Mouse (Mus musculus) midbrain, embryonic 12.5 days (tissue): ENCODE data around the gene Kif1bp. TPM values are rescaled to one million over a fixed set of nuclear protein-coding genes. Genes with fewer than 3 reads are reported as not detected.
"Not testable (repeated sequence)": the region's sequence is repeated elsewhere in the genome, so short reads cannot be mapped to it uniquely, and the experiment has no call there.

ENCODE experiments used
- ATAC-seq: fragments of 200-750 bp; cut with Nextera tagmentation; 2 replicates; pipeline ENCODE4 v1.8.0; 2017; ENCODE audit warnings: low read depth, moderate TSS enrichment, moderate library complexity; ENCODE audit not compliant: low FRiP score
- H3K27ac ChIP-seq: fragments of 300-500 bp; sonication (generic); replicated peaks from 2 replicates; pipeline ENCODE4 v1.5.1; 2016; ENCODE audit warnings: mild to moderate bottlenecking
- H3K27me3 ChIP-seq: fragments of 300-500 bp; sonication (generic); 2 replicates; pipeline ENCODE4 v1.6.1; 2016; ENCODE audit warnings: mild to moderate bottlenecking
- H3K36me3 ChIP-seq: fragments of 300-500 bp; sonication (generic); 2 replicates; pipeline ENCODE4 v1.6.1; 2016
- H3K4me1 ChIP-seq: fragments of 300-500 bp; sonication (generic); 2 replicates; pipeline ENCODE4 v1.6.1; 2016
- H3K4me2 ChIP-seq: fragments of 300-500 bp; sonication (generic); replicated peaks from 2 replicates; pipeline ENCODE4 v1.6.1; 2016; ENCODE audit warnings: mild to moderate bottlenecking, moderate library complexity
- H3K4me3 ChIP-seq: fragments of 300-500 bp; sonication (generic); 2 replicates; pipeline ENCODE4 v1.5.1; 2016; ENCODE audit warnings: mild to moderate bottlenecking
- H3K9ac ChIP-seq: fragments of 300-500 bp; sonication (generic); replicated peaks from 2 replicates; pipeline ENCODE4 v1.6.1; 2016; ENCODE audit warnings: mild to moderate bottlenecking, moderate library complexity
- H3K9me3 ChIP-seq: fragments of 300-500 bp; sonication (generic); 2 replicates; pipeline ENCODE4 v1.6.1; 2016; ENCODE audit warnings: mild to moderate bottlenecking
- WGBS: fragments of 180-500 bp; shearing (Covaris S2); methylation state at CpG from one replicate; pipeline ENCODE4 v1.1.7; 2016; 5-methylcytosine and 5-hydroxymethylcytosine counted together
- polyA plus RNA-seq: library from polyadenylated mRNA; unstranded; fragments of >200 nt; fragmentation: Nextera tagmentation; extraction: Ambion mirVana; gene quantifications from 2 replicates; pipeline ENCODE4 v1.2.1, GENCODE M21; 2016

Kif1bp gene
- 66.3 and 73.1 TPM in 2 replicates for polyA plus RNA-seq

GRCm38 (mm10) chr10:62578338-62579100, at the start of gene Kif1bp:
Kif1bp (minus strand) TSS chr10:62578457.
- Histone ChIP-seq H3K4me2 (peak within 1 kb of the TSS; percentile 94), H3K36me3 (peaks cover 60% of the 10 kb centered on the region), H3K9ac (peak within 1 kb of the TSS; percentile 93), H3K9me3 (no peaks in the 10 kb centered on the region), H3K27ac (peak within 1 kb of the TSS; percentile 84), H3K4me3 (peak within 1 kb of the TSS; percentile 96), H3K4me1 (peaks cover 15% of the 10 kb centered on the region), H3K27me3 (no peaks in the 10 kb centered on the region)
- WGBS = 6% methylated on average over 33 of the region's 33 CpGs
- peak; percentile 100 for ATAC-seq

- peaks cover 16% of the 10 kb centered on the region for H3K4me1 ChIP-seq
- WGBS = 94% methylated on average over 3 of the region's 3 CpGs
- H3K4me2 ChIP-seq = no peak overlapping the region
- H3K36me3 ChIP-seq = no peaks in the 10 kb centered on the region
- no peaks in the 10 kb centered on the region for H3K27me3 ChIP-seq
- H3K9me3 ChIP-seq = no peaks in the 10 kb centered on the region
- no peak overlapping the region for H3K27ac ChIP-seq
- no peak overlapping the region for H3K4me3 ChIP-seq
- no peak for ATAC-seq
- no peak overlapping the region for H3K9ac ChIP-seq
Observed at GRCm38 (mm10) chr10:62604161-62604560, 25.9 kb upstream of the Kif1bp start.

DNA sequence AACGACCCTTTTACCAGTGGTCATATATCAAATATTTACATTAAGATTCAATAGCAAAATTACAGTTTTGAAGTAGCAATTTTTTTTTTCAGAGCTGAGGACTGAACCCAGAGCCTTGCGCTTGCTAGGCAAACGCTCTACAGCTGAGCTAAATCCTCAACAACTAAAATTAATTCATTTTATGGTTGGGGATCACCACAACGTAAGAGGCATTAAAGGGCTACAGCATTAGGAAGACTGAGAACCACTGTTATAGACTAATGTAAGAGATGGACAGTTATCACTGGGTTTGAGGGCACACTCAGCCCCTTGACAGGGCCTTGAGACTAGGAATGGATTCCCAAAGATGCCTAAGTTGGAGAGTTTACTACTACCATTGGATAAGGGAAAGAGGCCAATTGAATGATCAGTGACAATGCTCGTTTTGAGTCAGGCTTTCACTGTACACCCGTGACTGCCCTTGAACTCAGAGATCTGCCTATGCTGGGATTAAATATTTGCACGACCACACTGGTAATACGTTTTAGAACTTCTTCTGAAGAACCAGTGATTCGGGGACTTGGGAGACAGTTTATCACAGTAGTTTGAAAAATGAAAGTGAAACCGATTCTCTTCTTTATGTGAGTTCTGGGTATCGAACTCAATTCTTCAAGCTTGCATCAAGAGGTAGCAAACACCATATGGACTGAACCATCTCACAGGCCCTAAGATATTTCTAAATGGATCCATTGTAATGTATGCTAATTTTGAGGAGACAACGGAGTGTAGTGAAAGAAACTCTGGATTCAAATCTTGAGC, 25.2 kb upstream of the Kif1bp start:
- no peaks in the 10 kb centered on the region for H3K27me3 ChIP-seq
- no peak overlapping the region for H3K4me3 ChIP-seq
- no peak overlapping the region for H3K27ac ChIP-seq
- no peak for ATAC-seq
- H3K4me2 ChIP-seq = 0 out of 2 replicates have a peak overlapping the region, but pooled peaks have one; percentile 94
- no peak overlapping the region for H3K9ac ChIP-seq
- WGBS = 91% methylated on average over 12 of the region's 12 CpGs
- H3K36me3 ChIP-seq = peaks cover 3% of the 10 kb centered on the region
- H3K4me1 ChIP-seq = peaks cover 16% of the 10 kb centered on the region
- no peaks in the 10 kb centered on the region for H3K9me3 ChIP-seq

DNA sequence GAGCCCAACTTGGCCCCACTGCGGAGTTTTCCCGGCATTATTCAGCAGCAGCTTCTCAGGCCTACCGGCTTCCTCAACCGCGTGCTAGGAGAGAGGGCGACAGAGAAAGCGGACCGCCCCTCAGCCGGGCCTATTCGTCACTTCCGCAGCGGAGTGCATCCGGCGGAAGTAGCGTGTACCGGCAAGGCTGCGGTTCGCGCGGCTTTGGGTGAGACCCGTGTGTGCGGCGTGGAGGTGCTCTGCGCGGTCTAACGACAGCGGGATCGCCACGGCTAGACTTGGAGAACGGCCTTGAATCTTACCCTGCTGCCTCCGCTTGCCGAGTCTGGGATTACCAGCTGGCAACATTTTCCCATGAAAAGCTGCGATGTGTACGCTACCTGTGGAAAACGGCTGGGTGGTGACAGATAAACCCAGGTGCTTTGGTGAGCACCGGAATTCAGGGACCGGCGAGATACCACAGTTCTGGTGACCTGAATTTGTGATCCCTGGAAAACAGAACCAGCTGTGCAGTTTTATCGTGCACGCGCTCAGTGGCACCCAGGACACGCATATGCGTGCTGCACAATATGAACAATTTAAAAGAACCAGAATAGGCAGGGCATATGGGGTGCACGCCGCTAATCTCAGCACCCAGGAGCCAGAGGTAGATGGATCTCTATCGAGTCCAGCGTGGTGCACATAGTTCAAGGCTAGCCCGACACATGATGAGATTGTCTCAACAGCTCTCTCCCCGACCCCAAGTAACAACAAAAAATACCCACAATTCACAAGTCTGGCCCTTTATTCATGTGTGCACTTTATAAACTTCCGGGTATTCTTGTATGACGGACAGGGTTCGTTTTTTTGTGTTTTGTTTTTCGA, 24.2 kb upstream of the Kif1bp start, which contains the start of gene Ddx21:
Gene Ddx21 (minus strand): TSS at position 105 of the 864 bp plus-strand sequence.
- H3K4me1 ChIP-seq = peaks cover 16% of the 10 kb centered on the region
- peaks cover 13% of the 10 kb centered on the region for H3K36me3 ChIP-seq
- peak; percentile 98 for ATAC-seq
- peak within 1 kb of the TSS; percentile 80 for H3K9ac ChIP-seq
- peak within 1 kb of the TSS; percentile 67 for H3K27ac ChIP-seq
- no peaks in the 10 kb centered on the region for H3K27me3 ChIP-seq
- H3K4me3 ChIP-seq = peak within 1 kb of the TSS; percentile 86
- H3K9me3 ChIP-seq = no peaks in the 10 kb centered on the region
- 6% methylated on average over 53 of the region's 53 CpGs for WGBS
- peak within 1 kb of the TSS; percentile 94 for H3K4me2 ChIP-seq

- Histone ChIP-seq H3K27me3 (no peaks in the 10 kb centered on the region), H3K27ac (peak overlapping the region; percentile 67), H3K36me3 (peaks cover 19% of the 10 kb centered on the region), H3K4me1 (peaks cover 16% of the 10 kb centered on the region), H3K9ac (peak overlapping the region; percentile 80), H3K4me2 (peak overlapping the region; percentile 94), H3K4me3 (peak overlapping the region; percentile 86), H3K9me3 (no peaks in the 10 kb centered on the region)
- under 1% methylated on average over 23 of the region's 23 CpGs for WGBS
- peak; percentile 83 for ATAC-seq
Observed at GRCm38 (mm10) chr10:62601833-62602176, 23.5 kb upstream of the Kif1bp start.

GRCm38 (mm10) chr10:62601053-62601791, 23.0 kb upstream of the Kif1bp start:
- H3K9me3 ChIP-seq = no peaks in the 10 kb centered on the region
- 14% methylated on average over 20 of the region's 20 CpGs for WGBS
- peaks cover 22% of the 10 kb centered on the region for H3K36me3 ChIP-seq
- peak overlapping the region; percentile 94 for H3K4me2 ChIP-seq
- no peak overlapping the region for H3K27ac ChIP-seq
- H3K4me1 ChIP-seq = peaks cover 16% of the 10 kb centered on the region
- ATAC-seq = peak; percentile 3; the same call in 1 of the 2 replicates
- H3K9ac ChIP-seq = peak overlapping the region; percentile 80
- peak overlapping the region; percentile 86 for H3K4me3 ChIP-seq
- H3K27me3 ChIP-seq = no peaks in the 10 kb centered on the region

GRCm38 (mm10) chr10:62600056-62600455, 21.8 kb upstream of the Kif1bp start:
- H3K27me3 ChIP-seq = no peaks in the 10 kb centered on the region
- no peak overlapping the region for H3K27ac ChIP-seq
- H3K36me3 ChIP-seq = peaks cover 28% of the 10 kb centered on the region
- ATAC-seq = no peak
- no peak overlapping the region for H3K4me3 ChIP-seq
- no peaks in the 10 kb centered on the region for H3K9me3 ChIP-seq
- WGBS = 88% methylated on average over 6 of the region's 6 CpGs
- H3K9ac ChIP-seq = no peak overlapping the region
- H3K4me1 ChIP-seq = peaks cover 16% of the 10 kb centered on the region
- no peak overlapping the region for H3K4me2 ChIP-seq

- peaks cover 35% of the 10 kb centered on the region for H3K36me3 ChIP-seq
- WGBS = 94% methylated on average over 3 of the region's 3 CpGs
- not testable (repeated sequence) for ATAC-seq, H3K27me3 ChIP-seq, H3K27ac ChIP-seq, H3K4me2 ChIP-seq, H3K9ac ChIP-seq, H3K4me3 ChIP-seq, H3K9me3 ChIP-seq
- peaks cover 16% of the 10 kb centered on the region for H3K4me1 ChIP-seq
Observed at GRCm38 (mm10) chr10:62599311-62599710, 21.1 kb upstream of the Kif1bp start.

DNA sequence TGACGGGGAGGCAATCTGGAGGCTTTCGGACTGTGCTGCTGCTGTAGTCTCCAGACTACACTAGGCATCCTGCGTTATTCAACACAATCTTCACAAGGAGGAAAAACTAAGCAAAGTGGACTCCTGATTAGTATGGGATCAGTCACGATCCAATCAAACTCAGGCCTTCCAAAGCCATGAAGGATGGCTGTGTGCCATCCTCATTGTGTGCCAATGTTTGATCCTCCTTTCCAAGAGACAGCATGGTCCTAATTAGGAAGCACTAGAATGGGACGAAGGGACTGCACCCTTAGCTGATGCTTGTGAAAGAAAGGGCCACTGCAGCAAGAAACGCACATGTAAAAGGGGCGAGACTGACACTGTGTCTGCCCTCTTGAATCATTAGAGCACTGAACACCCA, 14.2 kb upstream of the Kif1bp start:
- Histone ChIP-seq H3K27me3 (no peaks in the 10 kb centered on the region), H3K4me2 (no peak overlapping the region), H3K4me3 (no peak overlapping the region), H3K9me3 (no peaks in the 10 kb centered on the region), H3K9ac (no peak overlapping the region), H3K27ac (no peak overlapping the region), H3K36me3 (peaks cover 87% of the 10 kb centered on the region), H3K4me1 (no peaks in the 10 kb centered on the region)
- ATAC-seq = no peak
- 85% methylated on average over 7 of the region's 7 CpGs for WGBS

GRCm38 (mm10) chr10:62590200-62590599, 11.9 kb upstream of the Kif1bp start:
- peaks cover 94% of the 10 kb centered on the region for H3K36me3 ChIP-seq
- WGBS = 41% methylated on average over 6 of the region's 6 CpGs
- ATAC-seq = peak; percentile 79

GRCm38 (mm10) chr10:62588616-62589015, 10.4 kb upstream of the Kif1bp start:
- Histone ChIP-seq H3K9ac (no peak overlapping the region), H3K9me3 (no peaks in the 10 kb centered on the region), H3K27ac (no peak overlapping the region), H3K27me3 (no peaks in the 10 kb centered on the region), H3K36me3 (peaks cover 94% of the 10 kb centered on the region), H3K4me1 (no peaks in the 10 kb centered on the region), H3K4me2 (no peak overlapping the region), H3K4me3 (no peak overlapping the region)
- WGBS = 85% methylated on average over 4 of the region's 4 CpGs
- no peak for ATAC-seq

More at GRCm38 (mm10) chr10:62590200-62590599, 11.9 kb upstream of the Kif1bp start:
- Histone ChIP-seq H3K27ac (no peak overlapping the region), H3K27me3 (no peaks in the 10 kb centered on the region), H3K4me2 (no peak overlapping the region), H3K4me3 (no peak overlapping the region), H3K9ac (no peak overlapping the region), H3K4me1 (no peaks in the 10 kb centered on the region), H3K9me3 (no peaks in the 10 kb centered on the region)
